Mouse (Mus musculus): ENCODE measurements around the gene Lyl1.

The Lyl1 gene

GRCm38 (mm10) chr8:84742171-84743053 is 41.2 kb downstream of the Lyl1 start:
- in situ Hi-C loops (cut with MboI), result no loop called here

- in situ Hi-C loops (cut with MboI), result no loop called here
Measured at GRCm38 (mm10) chr8:84743054-84743415, 41.8 kb downstream of the Lyl1 start.

- in situ Hi-C loops (cut with MboI), result no loop called here
Measured at GRCm38 (mm10) chr8:84743517-84744420, 42.5 kb downstream of the Lyl1 start.

GRCm38 (mm10) chr8:84745032-84745925 is 44.0 kb downstream of the Lyl1 start:
- in situ Hi-C loops (cut with MboI), result no loop called here

- in situ Hi-C loops (cut with MboI), result no loop called here
Measured at GRCm38 (mm10) chr8:84749519-84749918, 48.3 kb downstream of the Lyl1 start.

- in situ Hi-C loops (cut with MboI), result no loop called here
Measured at GRCm38 (mm10) chr8:84752734-84753582, 51.7 kb downstream of the Lyl1 start.

Measured in mature B cell (primary cell).